Mouse (Mus musculus) liver, embryonic 12.5 days (tissue): Measurements from ENCODE around the gene Gm45015. TPM values are rescaled to one million over a fixed set of nuclear protein-coding genes. Genes with fewer than 3 reads are reported as not detected.
"Not testable (repeated sequence)": the region's sequence is repeated elsewhere in the genome, so short reads cannot be mapped to it uniquely, and the experiment has no call there.

ENCODE experiments used
- ATAC-seq: fragments of 200-750 bp; cut with Nextera tagmentation; 2 replicates; pipeline ENCODE4 v1.8.0; 2017; ENCODE audit warnings: moderate number of reproducible peaks, mild to moderate bottlenecking, moderate library complexity
- H3K27ac ChIP-seq: fragments of 300-500 bp; sonication (generic); 2 replicates; pipeline ENCODE4 v1.5.1; 2016; ENCODE audit warnings: mild to moderate bottlenecking
- H3K27me3 ChIP-seq: fragments of 300-500 bp; sonication (generic); replicated peaks from 2 replicates; pipeline ENCODE4 v1.6.1; 2016; ENCODE audit warnings: mild to moderate bottlenecking, moderate library complexity
- H3K36me3 ChIP-seq: fragments of 300-500 bp; sonication (generic); 2 replicates; pipeline ENCODE4 v1.6.1; 2016; ENCODE audit warnings: mild to moderate bottlenecking, moderate library complexity
- H3K4me1 ChIP-seq: fragments of 300-500 bp; sonication (generic); 2 replicates; pipeline ENCODE4 v1.6.1; 2016
- H3K4me2 ChIP-seq: fragments of 300-500 bp; sonication (generic); 2 replicates; pipeline ENCODE4 v1.6.1; 2016; ENCODE audit warnings: mild to moderate bottlenecking, moderate library complexity
- H3K4me3 ChIP-seq: fragments of 300-500 bp; sonication (generic); 2 replicates; pipeline ENCODE4 v1.5.1; 2016; ENCODE audit warnings: mild to moderate bottlenecking, moderate library complexity
- H3K9ac ChIP-seq: fragments of 300-500 bp; sonication (generic); 2 replicates; pipeline ENCODE4 v1.6.1; 2016; ENCODE audit warnings: mild to moderate bottlenecking, moderate library complexity
- H3K9me3 ChIP-seq: fragments of 300-500 bp; sonication (generic); replicated peaks from 2 replicates; pipeline ENCODE4 v1.6.1; 2016; ENCODE audit warnings: mild to moderate bottlenecking, moderate library complexity
- WGBS: fragments of 180-500 bp; shearing (Covaris S2); methylation state at CpG from one replicate; pipeline ENCODE4 v1.1.7; 2016; ENCODE audit not compliant: insufficient replicate concordance; 5-methylcytosine and 5-hydroxymethylcytosine counted together
- polyA plus RNA-seq: library from polyadenylated mRNA; unstranded; fragments of >200 nt; fragmentation: Nextera tagmentation; extraction: Ambion mirVana; gene quantifications from 2 replicates; pipeline ENCODE4 v1.2.1, GENCODE M21; 2016

Gene Gm45015
- polyA plus RNA-seq, 1 experiment from 2014 or later, result not detected

DNA sequence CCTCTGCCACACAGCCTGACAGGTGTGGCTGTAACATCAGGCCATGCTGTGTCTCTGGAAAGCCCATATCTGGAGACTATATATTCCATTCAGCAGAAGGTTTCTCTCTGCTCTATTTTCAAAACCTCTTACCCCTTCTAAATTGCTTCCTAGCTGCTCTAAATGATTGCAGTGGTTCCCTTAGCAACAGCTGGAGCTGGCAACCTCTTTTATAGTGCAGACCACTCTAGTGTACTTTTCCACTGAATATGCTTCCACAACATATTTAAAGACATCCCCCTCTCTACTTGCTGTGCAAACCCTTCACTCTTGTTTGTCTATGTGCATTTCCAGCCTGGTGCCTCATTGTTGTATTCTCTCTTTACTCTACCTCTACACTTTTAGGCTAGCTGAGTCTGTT lies 3.1 kb downstream of the Gm45015 start:
- H3K27ac ChIP-seq, result no peak overlapping the region
- H3K9me3 ChIP-seq, result no peaks in the 10 kb centered on the region
- H3K4me3 ChIP-seq, result no peak overlapping the region
- H3K4me2 ChIP-seq, result no peak overlapping the region
- H3K27me3 ChIP-seq, result peaks cover 28% of the 10 kb centered on the region
- ATAC-seq, result no peak
- no peaks in the 10 kb centered on the region for H3K36me3 ChIP-seq
- no peaks in the 10 kb centered on the region for H3K4me1 ChIP-seq
- H3K9ac ChIP-seq, result no peak overlapping the region

DNA sequence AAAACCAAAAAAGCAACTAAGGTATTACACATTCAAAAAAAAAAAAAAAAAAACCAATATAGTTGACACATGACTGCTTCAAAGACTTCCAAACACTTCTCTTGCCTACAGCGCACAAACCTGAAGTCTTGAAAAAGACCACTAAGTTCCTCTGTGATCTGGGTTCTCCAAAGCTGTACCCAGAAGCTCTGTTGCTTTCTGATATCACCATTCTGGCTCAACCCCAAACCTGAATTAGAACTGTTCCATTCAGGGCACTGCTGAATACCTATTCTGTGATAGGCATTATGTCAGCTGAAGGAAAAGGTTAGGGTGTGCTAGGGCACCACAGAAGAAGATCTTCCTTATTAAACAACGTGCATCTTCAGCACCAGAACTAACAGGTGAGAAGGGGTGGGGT lies 9.4 kb downstream of the Gm45015 start:
- Histone ChIP-seq H3K27me3 (peaks cover 10% of the 10 kb centered on the region; the same call in 1 of the 2 replicates), H3K36me3 (no peaks in the 10 kb centered on the region), H3K4me2 (no peak overlapping the region), H3K4me1 (no peaks in the 10 kb centered on the region), H3K4me3 (no peak overlapping the region), H3K9ac (no peak overlapping the region), H3K27ac (no peak overlapping the region), H3K9me3 (no peaks in the 10 kb centered on the region)
- WGBS, result 56% methylated on average over 2 of the region's 2 CpGs
- ATAC-seq, result no peak

DNA sequence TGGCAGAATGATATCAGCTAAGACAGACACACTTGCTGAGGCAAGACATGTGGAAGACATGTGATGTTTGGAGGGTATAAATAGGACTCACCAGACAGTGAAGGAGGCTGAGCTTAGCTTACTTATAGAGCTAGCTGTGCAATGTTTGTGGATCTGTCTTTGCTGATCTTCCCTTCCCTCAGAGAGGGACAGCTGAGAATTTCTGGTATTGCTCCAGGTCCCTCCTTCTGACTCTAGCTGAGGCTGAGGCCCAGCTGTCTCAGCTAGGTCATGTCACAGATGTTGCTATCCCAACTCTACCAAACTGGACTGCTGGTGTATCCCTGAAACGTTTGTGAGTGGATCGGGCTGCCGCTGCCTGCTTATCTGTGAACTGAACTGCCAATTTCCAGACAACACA lies 15.6 kb downstream of the Gm45015 start:
- H3K36me3 ChIP-seq, result no peaks in the 10 kb centered on the region
- no peak overlapping the region for H3K27ac ChIP-seq
- peaks cover 4% of the 10 kb centered on the region; the same call in 1 of the 2 replicates for H3K27me3 ChIP-seq
- H3K4me1 ChIP-seq, result no peaks in the 10 kb centered on the region
- 48% methylated on average over 3 of the region's 3 CpGs for WGBS
- H3K4me3 ChIP-seq, result no peak overlapping the region
- no peak overlapping the region for H3K9ac ChIP-seq
- H3K4me2 ChIP-seq, result no peak overlapping the region
- no peak for ATAC-seq
- no peaks in the 10 kb centered on the region for H3K9me3 ChIP-seq

DNA sequence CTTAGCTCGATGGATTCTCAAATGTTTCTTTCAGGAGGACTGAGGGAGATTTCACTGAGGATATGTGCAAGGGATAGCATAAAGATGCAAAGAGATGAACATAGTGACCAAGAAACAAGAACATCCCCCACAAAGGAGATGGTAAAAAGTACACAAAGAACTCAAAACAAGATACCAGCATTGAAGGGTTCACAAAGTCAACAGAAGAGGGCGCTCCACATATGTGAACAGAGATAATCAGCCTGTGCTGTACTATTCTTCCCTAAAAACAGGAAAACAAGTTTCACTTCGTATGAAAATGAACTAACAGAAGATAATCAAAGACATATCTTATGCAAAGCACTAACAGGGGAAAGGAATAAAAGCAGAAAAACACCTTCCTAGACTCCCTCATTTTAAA lies 24.1 kb downstream of the Gm45015 start:
- H3K4me1 ChIP-seq, result no peaks in the 10 kb centered on the region
- H3K4me3 ChIP-seq, result no peak overlapping the region
- H3K36me3 ChIP-seq, result no peaks in the 10 kb centered on the region
- no peaks in the 10 kb centered on the region for H3K27me3 ChIP-seq
- H3K9ac ChIP-seq, result no peak overlapping the region
- no peak overlapping the region for H3K27ac ChIP-seq
- ATAC-seq, result no peak
- 24% methylated on average over 3 of the region's 3 CpGs for WGBS
- no peak overlapping the region for H3K4me2 ChIP-seq
- H3K9me3 ChIP-seq, result no peaks in the 10 kb centered on the region

DNA sequence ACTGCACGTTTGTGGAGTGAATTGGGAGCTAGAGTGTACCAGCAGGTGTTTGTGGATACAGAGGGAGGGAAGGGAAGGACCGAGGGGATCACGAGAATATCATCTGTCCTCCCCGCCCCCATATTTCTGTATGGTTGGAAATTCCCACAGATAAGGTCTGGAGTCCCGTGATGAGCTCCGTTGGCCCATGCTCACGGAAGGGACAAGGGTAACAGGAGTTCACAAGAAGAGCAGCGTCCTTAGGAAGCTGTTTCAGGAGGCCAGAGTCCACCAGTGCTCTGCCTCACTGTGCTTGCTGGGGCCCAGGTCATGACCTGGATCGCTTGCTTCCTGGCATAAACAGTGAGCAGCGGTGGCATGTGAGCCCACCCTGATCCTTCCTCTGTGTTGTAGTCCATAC lies 40.9 kb downstream of the Gm45015 start:
- 59% methylated on average over 7 of the region's 10 CpGs for WGBS
- H3K9me3 ChIP-seq, ATAC-seq, H3K4me1 ChIP-seq, H3K4me2 ChIP-seq, H3K9ac ChIP-seq, H3K27me3 ChIP-seq, H3K4me3 ChIP-seq, H3K27ac ChIP-seq, H3K36me3 ChIP-seq: not testable (repeated sequence)

DNA sequence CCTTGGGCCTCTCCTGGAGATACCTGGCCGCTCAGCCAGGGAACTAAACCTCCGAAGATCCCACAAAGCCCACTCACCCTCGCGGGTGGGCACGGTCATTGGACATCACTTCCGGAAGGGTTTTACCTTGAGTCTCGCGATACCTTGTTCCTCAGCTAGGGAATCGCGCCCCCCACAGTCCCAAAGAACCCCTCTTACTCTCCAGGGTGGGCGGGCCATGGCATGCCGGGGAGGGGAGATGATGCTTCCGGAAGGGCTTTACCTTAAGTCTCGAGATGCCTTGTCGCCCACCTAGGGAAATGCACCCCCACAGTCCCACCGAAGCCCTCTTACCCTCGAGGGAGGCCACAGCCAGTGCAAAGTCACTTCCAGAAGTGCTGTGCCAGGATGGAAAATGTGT lies 43.8 kb downstream of the Gm45015 start, which contains the start of the genes Xlr5a and Xlr5c:
TSS of gene Xlr5a (minus strand) at position 101 of the 400 bp plus-strand sequence.
TSS of gene Xlr5c (minus strand) at position 101 of the 400 bp plus-strand sequence.
- not testable (repeated sequence) for H3K27ac ChIP-seq, H3K9me3 ChIP-seq, H3K9ac ChIP-seq, ATAC-seq, H3K36me3 ChIP-seq, H3K27me3 ChIP-seq, H3K4me1 ChIP-seq, H3K4me2 ChIP-seq, H3K4me3 ChIP-seq
- WGBS, result 75% methylated on average over 15 of the region's 17 CpGs

Other genes with a start within 250 kb of the Gm45015 start
- 1.6 and 2.4 TPM in 2 replicates for gene Xlr3a, start 239.7 kb downstream of the Gm45015 start, polyA plus RNA-seq
- gene Gm14685, start 219.8 kb downstream of the Gm45015 start, polyA plus RNA-seq, result 0.07 TPM in 1 of 2 replicates, not detected in the other
- not detected in 2 replicates for gene Xlr5b, start 188.0 kb downstream of the Gm45015 start, polyA plus RNA-seq
- gene DXBay18, start 187.4 kb downstream of the Gm45015 start, polyA plus RNA-seq, result 0.12 TPM in 1 of 2 replicates, not detected in the other
- gene Spin2d, start 159.9 kb downstream of the Gm45015 start, polyA plus RNA-seq, result not detected in 2 replicates
- 2.9 and 3.4 TPM in 2 replicates for gene Xlr3b, start 144.6 kb downstream of the Gm45015 start, polyA plus RNA-seq
- gene Xlr4b, start 122.5 kb downstream of the Gm45015 start, polyA plus RNA-seq, result 2.1 and 2.5 TPM in 2 replicates
- gene F8a, start 108.5 kb downstream of the Gm45015 start, polyA plus RNA-seq, result 4.4 and 4.7 TPM in 2 replicates
- gene Xlr4c, start 93.7 kb downstream of the Gm45015 start, polyA plus RNA-seq, result 0.50 and 0.51 TPM in 2 replicates
- not detected in 2 replicates for gene Xlr3c, start 71.5 kb downstream of the Gm45015 start, polyA plus RNA-seq
- not detected in 2 replicates for gene Xlr5a, start 43.9 kb downstream of the Gm45015 start, polyA plus RNA-seq
- gene Xlr5c, start 43.9 kb downstream of the Gm45015 start, polyA plus RNA-seq, result not detected in 2 replicates
- 4.0 and 4.4 TPM in 2 replicates for gene Zfp275, start 5.8 kb upstream of the Gm45015 start, polyA plus RNA-seq
- not detected in 2 replicates for gene Gm18336, start 61.9 kb upstream of the Gm45015 start, polyA plus RNA-seq
- not detected in 2 replicates for gene Zfp92, start 74.3 kb upstream of the Gm45015 start, polyA plus RNA-seq
- gene Trex2, start 98.5 kb upstream of the Gm45015 start, polyA plus RNA-seq, result not detected in 2 replicates
- 48.4 and 51.3 TPM in 2 replicates for gene Haus7, start 122.2 kb upstream of the Gm45015 start, polyA plus RNA-seq
- gene Bgn, start 146.8 kb upstream of the Gm45015 start, polyA plus RNA-seq, result 13.0 and 14.8 TPM in 2 replicates
- not detected in 2 replicates for gene Atp2b3, start 166.2 kb upstream of the Gm45015 start, polyA plus RNA-seq